Mouse (Mus musculus) E14TG2a.4 (cell line): Measurements from ENCODE around the gene Psen2.

Experiments used
- CTCF ChIP-seq: conservative IDR thresholded peaks from 2 replicates; pipeline ENCODE4 v1.5.1; 2014; ENCODE audit warnings: low read length
- POU5F1 ChIP-seq: IDR thresholded peaks from 2 replicates; pipeline ENCODE4 v1.6.1; 2014; ENCODE audit warnings: low read length, borderline replicate concordance

DNA sequence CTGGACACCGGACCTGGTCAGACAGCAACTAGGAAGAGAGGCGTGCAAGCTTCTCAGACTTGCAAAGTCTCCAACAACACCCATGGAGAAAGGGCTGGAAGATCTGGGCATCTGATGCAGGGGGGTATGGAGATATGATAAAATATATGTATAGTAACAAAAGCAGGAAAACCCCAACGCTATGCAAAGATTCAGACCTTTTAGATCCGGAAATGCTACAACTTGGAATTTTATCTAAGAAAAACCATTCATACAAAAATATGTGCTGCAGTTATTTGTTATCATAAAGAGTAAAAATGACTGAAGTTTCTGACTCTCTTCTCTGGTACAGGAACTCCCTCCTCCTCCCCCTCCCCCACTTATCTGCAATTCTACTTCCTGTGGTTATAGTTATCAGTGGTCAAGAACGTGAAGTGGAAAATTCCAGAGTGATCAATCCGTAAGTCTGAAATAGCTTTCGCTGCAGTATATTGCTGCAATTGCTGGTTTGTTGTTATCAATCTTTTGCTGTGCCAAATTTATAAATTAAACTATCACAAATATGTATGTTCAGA is 14.6 kb downstream of the Psen2 start:
- TF ChIP-seq CTCF: no peak
- no peak for TF ChIP-seq POU5F1
